Mouse (Mus musculus) adrenal gland (tissue): ENCODE data around the gene Stx8.

Experiments
- intact Hi-C: fragments of 180-260 bp; cut with DNase I; formaldehyde crosslinking; loops from one replicate; pipeline ENCODE4 v1.15.1; 2025

Gene Stx8

DNA sequence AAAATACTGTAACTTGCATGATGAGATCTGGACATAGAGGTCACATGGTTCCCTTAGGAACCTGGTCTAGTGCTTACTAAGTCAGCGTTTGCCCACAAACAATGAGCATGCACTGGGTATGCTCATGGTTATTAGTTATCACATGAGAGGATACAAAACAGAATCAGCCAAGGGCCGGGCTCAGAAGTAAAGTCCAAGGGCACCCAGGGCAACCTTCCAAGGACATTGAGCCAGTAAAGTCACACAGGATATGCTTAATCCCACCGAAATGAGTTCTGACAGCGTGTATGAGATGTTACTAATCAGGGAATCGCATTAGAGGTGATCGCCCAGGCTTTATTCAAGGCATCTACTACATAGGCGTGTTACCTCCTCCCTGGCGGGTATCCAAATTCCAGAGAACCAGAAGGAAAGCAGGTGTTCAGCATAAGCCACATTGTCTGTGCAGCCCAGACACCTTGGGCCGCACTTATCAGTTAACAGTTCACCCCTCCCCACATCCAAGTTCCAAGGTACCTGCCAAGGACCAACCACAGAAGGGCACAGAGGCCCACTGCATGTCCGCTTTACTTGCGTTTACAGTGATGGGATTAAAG is 67.4 kb downstream of the Stx8 start:
- intact Hi-C loops, result no loop called here

DNA sequence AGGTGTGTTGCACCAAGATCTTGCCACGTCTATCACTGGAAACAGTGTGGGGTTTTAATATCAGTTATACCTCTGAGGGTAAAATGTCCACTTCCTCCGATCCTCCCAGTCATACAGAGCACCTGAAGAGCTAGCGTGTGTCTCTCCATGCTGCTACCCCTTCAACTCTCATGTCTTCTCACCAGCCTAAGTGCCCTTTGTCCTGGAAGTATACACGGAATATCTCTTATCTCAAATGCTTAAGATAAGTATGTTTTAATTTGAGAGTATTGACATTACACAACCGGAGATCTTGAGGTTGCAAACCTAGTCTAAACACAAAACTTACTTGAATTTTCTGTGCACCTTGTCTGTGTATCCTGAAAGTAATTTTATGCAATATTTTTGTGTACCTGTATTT is 68.4 kb downstream of the Stx8 start:
- intact Hi-C loops, result no loop called here

DNA sequence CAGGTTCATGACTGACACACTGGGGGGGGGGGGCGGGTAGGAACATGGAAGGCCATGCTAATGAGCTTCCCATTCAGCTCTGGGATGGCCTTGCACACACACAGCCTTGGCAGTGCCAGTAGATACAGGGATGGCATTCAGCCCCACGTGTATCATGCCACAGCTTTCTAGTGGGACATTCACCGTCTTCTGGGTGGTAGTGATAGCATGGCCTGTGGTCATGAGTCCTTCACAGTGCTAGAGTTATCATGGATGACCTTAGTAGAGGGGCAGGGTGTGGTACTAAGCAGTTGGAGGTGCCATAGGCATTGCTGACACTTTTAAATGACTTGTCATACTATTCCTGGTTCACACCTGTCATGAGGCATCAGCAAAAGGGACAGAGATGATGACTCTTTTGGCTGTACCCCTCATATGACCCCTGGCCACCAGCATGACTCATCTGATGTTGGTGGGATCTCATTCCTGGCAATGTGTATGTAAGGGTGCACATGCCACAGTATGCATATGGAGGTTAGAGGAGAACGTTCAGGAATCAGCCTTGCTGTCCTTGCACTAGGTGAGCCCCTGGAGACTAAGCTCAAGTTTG is 69.4 kb downstream of the Stx8 start:
- intact Hi-C loops, result no loop called here

DNA sequence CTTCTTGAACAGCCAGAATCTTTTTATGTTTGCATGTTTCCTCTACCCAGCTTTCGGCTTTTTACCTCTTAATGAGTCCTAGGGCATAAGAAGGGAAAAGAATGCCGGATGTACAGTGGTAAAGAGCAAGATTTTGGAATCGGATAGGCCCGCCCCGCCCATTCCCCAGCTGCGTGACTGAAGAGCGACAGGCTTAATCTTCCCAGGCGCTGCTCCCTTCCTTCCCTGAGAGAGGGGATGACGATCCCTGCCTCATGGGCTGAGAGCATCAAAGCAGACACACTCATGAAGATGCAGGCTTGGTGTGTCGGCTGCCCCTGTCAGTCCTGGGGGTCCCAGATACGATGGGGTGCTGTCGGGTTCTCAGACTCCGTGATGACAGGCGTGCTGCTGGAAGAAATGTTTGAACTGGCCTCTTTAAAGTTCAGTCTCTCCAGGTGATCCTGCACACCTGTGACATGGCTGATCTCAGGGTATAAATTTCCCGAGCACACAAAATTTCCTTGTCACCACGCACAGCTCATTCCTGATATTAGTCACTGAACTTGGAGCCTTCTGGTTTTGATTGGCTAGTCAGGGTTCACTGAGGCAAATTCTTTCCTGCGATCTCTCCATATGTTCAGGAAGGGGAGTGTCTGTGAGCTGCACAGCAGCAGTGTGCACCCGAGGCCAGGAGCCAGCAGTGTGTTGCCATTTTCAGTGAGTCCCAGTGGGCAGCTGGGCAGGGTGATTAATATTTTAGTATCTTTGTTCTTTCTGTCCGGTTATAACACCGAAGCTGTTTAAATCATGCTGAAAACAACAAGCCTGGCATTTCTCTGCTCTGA is 70.4 kb downstream of the Stx8 start:
- intact Hi-C loops, result no loop called here

DNA sequence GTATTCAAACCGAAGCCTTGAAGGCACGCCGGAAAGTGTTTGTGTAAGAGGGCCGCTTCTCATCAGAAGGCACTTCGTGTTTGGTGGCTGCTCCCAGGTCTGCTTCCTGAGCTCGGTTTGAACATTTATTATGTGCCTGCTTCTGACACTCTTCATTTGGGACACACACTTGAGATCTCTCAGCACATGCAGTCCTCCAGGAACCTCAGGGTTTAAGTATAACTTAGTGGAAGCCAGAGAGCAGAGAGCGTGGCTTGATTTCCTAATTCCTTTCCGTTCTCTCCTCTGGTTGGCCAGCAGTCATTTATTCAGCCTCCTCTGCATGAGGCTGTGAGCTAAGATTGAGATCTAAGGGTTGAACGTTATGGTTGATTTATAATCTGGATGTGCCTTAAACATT is 71.1 kb downstream of the Stx8 start:
- intact Hi-C loops, result no loop called here

DNA sequence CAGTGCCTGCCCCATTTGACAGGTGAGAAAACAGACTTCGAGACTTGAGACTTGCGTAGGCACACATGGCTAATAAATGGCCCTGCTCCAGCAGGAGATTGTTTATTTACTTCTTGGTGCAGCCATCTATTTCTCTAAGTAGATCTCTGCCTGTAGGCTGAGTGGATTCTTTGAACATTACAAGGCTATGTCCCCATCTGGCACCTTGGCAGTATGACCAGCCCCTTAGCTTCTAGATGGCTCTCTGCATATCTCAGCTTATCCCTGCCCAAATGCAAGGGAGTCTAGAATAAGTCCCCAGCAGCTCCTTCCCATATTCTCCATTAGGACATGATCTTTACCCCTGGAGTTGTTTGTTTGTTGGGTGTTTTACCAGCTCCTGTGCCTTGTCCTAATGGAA is 72.1 kb downstream of the Stx8 start:
- intact Hi-C loops, result no loop called here

DNA sequence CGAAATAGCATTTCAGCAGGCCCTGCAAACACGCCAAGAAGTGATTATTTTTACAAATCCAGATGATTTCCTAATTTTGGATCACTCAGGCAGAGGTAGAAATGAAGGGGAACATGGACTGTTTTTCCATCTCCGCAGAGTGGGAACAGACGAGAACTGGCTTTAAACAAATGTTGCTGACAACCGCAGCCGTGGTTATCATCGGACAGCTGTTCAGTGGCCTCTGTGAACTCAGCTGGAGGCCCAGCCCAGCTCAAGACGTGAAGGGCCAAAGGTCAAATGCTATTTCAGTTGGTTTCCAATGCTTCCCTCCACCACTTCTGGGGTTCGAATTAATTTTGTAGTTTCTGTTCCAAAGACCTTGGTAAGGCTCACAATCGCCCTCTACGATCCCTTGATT is 78.2 kb downstream of the Stx8 start:
- intact Hi-C loops, result no loop called here

DNA sequence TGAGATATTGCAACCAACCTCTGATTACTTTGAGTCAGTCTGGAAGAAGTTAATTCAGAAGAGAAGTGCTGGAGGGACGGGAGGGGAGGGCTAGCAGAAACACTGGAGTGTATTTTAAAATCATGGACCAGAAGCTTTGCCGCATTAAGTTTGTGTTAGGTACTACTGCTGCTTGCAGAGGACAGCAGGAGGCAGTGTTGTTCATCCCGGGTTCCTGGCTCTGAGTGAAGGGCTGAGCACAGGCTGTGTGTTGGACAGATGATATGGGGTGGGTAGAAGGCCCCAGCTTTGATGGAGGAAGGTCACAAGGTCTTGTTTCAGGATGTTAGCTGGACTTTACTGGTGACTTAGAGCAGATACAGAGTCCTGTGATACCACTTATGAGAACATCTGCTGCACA is 80.9 kb downstream of the Stx8 start:
- intact Hi-C loops, result no loop called here

DNA sequence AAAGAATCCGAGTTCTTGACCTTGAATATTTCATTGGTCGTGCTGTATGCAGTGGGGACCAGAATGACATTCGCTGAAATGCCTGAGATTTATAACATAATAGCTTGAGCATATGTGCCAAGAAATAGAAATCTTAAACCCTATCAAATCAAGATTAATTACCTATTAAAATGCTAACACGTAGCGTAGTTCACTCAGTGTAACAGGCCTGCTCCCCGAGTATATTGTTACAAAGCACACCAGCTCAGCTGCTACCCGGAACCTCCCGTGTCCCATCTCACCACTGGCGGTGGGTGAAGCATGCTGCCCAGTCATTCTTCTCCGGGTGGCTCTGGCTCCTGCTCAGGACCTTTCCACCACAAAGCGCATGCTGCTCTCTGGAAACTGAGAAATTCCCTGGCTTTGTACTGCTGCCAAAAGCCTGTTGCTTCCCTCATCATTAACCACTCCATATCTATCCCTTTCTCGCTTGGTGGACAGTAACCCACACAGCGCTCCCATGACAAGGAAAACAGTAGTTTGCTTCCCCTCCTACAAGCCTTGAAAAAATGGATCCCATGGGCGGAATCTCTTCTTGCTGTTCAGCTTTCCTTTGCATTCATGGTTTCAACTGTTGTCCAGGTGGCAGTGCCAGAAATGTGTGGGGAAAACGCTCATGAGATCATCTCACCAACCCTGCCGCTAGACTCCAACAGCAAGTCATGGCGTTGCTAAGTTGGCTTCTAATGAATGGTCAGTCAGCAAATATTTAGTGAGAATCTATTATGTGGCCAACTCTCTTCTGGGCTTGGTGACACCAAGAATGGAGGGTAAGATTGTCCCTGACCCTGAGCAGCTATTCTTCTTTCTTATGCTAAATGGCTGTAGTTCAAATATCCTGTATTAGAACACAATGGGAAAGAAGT is 83.5 kb downstream of the Stx8 start:
- intact Hi-C loops, result no loop called here

DNA sequence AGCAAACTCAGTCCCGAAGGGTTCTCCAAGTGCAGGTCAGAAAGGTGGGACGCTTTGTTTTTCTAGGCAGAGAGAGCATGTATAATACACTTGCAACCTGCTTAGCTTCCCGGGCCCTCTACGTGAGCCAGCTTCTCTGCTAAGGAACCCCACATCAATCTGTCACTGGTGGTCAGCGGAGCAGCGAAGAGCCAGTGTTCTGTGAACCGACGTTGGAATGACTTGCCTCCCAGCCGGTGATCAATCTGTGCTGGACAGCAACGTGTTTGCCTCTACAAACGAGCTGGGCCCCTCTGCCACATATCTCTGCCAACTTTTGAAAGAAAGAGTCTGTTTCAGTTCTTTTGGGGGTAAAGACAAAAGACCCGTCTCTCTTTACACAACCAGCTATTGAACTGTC is 84.7 kb downstream of the Stx8 start:
- intact Hi-C loops, result no loop called here

DNA sequence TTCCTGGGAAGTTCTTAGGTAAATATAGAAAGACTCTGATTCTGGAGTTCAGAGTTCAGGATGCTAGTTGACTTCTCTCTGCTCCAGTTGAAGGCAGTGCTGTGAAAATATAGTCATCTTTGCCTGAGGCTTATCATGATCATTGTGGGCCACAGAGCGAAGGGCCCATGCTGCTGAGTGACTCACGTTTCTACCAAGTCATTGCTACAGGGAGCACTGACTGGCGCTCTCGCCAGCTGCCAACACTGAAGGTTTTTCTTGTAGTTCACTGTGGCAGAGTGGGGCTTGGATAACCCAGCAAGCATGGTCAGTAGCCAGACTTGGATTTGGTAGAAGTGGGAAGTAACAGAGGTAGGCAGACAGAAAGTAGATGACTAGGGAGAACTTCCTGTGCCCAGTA is 85.3 kb downstream of the Stx8 start:
- intact Hi-C loops, result no loop called here

DNA sequence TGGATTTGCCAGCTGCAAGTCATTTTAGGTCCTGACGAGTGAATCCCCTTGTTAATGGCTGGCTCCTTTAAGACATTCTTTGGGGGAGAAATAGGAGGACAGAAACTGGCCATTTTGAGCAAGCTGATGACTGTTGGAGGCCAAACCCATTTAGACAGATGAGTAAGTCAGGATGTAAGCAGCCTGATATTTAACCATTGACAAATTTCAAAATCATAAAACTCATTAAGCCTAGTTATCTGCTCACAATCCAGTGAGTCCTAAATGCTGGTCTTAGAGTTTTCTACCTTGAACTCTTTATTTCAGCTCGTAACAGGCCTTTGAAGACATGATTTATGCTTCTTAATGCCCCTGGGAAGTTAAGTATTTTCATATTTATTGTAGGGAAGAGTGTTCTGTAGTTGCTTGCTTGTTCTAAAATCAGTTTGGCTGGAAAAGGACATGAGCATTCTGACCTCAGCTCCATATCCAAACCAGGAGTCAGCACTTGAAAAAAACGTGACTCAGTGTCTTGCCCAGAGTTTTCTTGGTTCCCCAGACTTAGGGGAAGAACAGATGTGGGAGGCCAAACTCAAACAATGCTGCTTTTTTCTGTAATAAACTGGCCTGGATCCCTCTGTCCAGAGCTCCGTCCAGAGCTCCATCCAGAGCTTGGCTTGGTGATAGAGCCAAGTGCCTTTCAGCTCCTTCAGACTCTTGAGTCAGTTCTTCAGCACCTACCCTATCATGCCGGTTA is 92.6 kb downstream of the Stx8 start:
- intact Hi-C loops, result no loop called here

DNA sequence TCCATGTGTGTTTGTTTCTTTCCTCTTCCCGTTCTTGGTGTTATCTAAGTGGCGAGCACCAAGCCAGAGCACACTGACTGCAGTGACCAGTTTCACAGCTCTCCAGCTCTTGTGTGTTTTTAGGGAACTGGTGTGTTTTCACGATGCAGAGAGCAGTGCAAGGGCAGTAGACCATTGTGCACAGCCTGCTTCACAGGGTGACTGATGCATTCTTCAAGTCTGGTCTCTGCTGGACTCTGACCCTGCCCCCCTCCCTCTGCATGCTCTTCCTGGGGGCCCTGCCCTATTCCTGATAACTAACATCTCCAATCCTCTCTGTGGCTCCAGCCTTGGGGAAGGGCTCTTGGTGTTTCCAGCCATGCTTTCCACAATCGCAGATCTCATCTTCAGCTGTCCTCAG is 94.7 kb downstream of the Stx8 start:
- intact Hi-C loops, result no loop called here

DNA sequence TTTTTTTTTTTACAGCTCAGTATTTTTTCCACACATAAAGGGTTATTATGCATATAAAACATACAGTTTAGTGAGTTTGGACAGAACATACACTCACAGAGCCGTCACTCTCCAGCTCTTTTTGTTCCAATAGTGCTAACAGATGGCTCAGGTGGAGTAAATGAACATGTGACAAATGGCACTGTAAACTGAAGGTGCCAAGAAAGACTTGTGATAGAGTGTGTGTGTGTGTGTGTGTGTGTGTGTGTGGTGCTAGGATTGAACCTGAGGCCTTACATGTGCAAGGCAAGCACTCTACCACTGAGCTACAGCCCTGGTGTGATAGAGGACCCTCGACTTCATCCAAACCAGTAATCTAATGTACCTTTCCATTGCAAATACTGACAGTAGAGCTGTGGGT is 96.1 kb downstream of the Stx8 start:
- intact Hi-C loops, result no loop called here

DNA sequence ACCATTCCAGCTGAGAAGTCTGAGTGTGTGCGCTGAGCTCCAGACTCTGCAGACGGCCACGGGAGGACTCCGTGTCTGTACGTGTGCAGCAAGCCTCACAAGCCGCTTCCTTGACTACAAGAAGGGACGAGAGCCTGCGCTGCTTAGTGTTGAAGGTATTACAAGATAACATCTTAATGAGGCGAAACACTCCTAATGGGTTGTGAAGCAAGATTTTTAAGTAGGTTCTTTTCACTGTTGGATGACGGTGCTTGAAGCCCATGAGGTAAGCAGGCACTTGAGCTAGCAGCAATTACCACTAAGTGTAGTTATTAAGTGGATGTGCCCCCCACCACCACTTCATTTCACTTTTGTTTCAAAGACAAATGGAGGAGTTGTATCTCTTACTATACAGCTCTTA is 101.8 kb downstream of the Stx8 start:
- intact Hi-C loops, result no loop called here

DNA sequence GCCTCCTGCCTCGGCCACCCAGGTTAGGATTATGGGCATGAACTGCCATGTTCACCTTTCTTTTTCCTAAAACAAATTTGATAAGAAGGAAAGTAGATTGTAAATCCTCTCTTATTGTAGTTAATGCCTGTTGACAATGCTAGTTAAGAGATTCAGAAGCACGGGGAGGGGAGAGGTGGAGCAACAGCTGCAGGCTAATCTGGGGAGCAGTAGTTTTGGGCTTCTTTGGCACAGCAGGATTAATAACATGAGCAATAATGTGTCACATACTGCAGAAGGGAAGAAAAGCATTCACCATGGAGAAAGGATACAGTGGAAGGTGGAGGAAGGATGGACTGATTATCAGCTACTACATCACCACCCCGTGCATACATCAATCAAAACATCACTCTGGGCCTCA is 104.1 kb downstream of the Stx8 start:
- intact Hi-C loops, result no loop called here

DNA sequence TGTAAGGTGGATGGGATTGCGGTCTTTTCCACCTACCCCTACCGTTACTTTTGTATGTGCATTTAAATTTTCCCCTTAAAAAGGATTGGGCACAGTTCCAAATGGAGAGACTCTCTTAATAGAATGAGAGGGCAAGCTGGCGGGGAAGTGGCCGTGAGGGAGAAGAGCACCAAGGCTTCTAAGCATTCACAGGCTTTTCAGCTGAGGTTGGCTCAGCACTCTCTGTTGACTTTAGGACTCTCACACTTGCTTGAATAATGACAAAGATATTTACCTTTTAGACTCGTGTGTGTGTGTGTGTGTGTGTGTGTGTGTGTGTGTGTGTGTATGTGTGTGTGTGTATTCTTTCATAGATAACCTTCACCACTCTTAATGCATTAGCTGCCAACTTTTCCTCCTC is 105.8 kb downstream of the Stx8 start:
- intact Hi-C loops, result no loop called here

DNA sequence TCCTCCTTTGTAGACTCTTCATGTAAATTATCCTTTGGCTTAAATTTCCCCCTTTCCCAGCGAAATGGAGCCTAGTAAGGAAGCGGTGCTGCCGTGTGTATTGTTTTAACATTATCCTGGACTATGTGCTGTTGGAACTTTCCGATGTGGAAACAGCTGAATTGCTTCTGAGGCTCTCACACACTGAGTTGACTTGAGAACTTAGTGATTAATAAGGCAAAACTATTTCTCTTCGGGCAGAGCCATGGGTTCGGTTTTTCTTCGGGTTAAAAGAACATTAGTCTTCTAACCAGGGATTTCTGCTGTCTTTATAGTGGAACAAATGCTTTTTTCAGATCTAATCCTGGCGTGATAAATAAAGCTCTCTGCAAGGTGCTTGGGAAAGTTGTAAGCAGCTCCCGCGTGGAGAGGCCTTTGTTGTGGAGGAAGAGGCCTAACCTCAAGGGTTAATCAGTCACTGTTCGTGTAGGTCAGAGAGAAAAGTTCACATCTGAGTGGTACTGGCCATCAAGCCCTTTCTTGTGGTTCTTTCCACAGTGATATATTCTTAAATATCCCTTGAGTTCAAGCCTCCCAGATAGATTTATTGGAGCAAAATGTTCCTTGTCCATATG is 106.7 kb downstream of the Stx8 start:
- intact Hi-C loops, result no loop called here

DNA sequence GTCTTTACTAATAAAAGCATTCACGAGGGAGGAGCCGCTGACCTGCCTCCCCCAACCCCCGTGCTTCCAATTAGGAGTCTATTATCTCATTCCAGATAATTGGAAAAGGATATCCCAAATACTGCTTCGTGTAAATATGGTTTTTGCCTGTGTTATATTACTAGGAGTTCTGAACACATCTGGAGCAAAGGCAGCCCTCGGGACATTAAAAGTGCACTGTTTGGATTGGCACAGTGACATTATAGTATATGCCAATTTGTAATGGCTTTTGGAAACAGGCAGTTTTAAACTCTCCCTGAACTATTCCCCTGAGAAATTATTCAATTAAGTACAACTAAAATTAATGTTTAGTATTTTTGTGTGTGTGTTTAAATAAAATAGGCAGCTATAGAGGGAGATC is 108.7 kb downstream of the Stx8 start:
- intact Hi-C loops, result no loop called here

DNA sequence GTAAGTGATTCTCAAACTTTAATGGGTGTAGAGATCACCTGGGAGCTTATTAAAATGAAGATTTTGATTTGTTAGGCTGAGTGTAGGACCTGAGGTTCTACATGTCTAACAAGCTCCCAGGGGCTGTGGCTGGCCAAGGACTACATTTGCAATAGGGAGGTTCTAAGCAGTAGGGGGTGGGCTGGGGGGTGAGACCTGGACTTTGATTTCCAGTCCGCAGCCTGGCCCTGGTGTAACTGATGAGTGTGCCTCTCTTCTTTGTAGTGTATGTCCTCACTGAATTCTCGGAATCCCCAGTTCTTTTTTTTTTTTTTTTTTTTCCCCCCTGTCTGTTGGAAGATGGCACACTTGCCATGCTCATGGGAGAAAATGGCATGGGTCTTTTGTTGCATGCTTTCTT is 109.3 kb downstream of the Stx8 start:
- intact Hi-C loops, result no loop called here

DNA sequence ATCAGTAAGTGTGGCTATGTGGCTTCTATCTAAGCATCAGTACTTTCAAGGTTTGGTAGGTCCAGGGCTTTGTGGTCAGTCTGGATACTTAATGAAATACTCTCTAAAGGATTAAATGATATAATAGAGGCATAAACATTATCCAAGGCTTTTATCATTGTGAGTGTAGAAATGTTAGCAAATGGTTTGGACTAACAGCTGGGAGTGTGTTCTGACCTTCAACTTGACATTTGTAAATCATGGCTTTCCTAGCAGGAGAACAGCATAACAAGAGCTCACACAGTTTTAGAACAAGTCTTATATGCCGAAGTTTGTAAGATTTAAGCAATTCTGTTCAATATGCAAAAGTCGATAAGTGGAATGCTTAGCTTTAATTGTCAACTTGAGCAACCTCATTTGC is 113.8 kb downstream of the Stx8 start:
- intact Hi-C loops, result no loop called here
